Mouse (Mus musculus) small intestine, adult 2 months (tissue): ENCODE measurements around the gene Utp14a. TPM values are rescaled to one million over a fixed set of nuclear protein-coding genes. Genes with fewer than 3 reads are reported as not detected.

Experiments
- H3K27ac ChIP-seq: fragments of 200-500 bp; 2 replicates; pipeline ENCODE4 v1.5.1; 2012; ENCODE audit warnings: low read depth, low read length, control low read depth, inconsistent platforms; ENCODE audit not compliant: insufficient read depth
- H3K27me3 ChIP-seq: fragments of 200-500 bp; 2 replicates; pipeline ENCODE4 v1.6.1; 2012; ENCODE audit warnings: mild to moderate bottlenecking, moderate library complexity, low read length, inconsistent platforms; ENCODE audit not compliant: control insufficient read depth, insufficient read depth
- H3K36me3 ChIP-seq: fragments of 200-500 bp; 2 replicates; pipeline ENCODE4 v1.6.1; 2012; ENCODE audit warnings: mild to moderate bottlenecking, low read length, control low read depth, inconsistent platforms; ENCODE audit not compliant: control insufficient read depth, insufficient read depth
- H3K4me1 ChIP-seq: fragments of 200-500 bp; 2 replicates; pipeline ENCODE4 v1.6.1; 2012; ENCODE audit warnings: low read length, inconsistent platforms, mixed read lengths; ENCODE audit not compliant: control insufficient read depth, insufficient read depth, insufficient read length
- H3K4me3 ChIP-seq: fragments of 200-500 bp; 2 replicates; pipeline ENCODE4 v1.5.1; 2012; ENCODE audit warnings: low read depth, mild to moderate bottlenecking, control low read depth, inconsistent platforms, low read length, moderate library complexity
- CTCF ChIP-seq: fragments of 200-500 bp; IDR thresholded peaks from 2 replicates; pipeline ENCODE4 v1.5.1; 2012; ENCODE audit warnings: low read depth, mild to moderate bottlenecking, control low read depth, inconsistent platforms, low read length, moderate library complexity, mixed read lengths; ENCODE audit not compliant: insufficient replicate concordance, insufficient read length; ENCODE audit errors: extremely low read depth
- POLR2A ChIP-seq: fragments of 200-500 bp; IDR thresholded peaks from 2 replicates; pipeline ENCODE4 v1.6.1; 2012; ENCODE audit warnings: low read depth, mild to moderate bottlenecking, control low read depth, inconsistent platforms, low read length, moderate library complexity
- WGBS: fragments of 180-500 bp; shearing (Covaris S2); methylation state at CpG from one replicate; pipeline ENCODE4 v1.1.7; 2018; 5-methylcytosine and 5-hydroxymethylcytosine counted together
- polyA plus RNA-seq: library from polyadenylated mRNA; depleted of rRNA; stranded (reverse); fragments of >200 nt; gene quantifications from 2 replicates; pipeline ENCODE4 v1.2.3, GENCODE M21; 2012; rRNA removed

Utp14a gene
- polyA plus RNA-seq, 1 experiment: 0.56 TPM

DNA sequence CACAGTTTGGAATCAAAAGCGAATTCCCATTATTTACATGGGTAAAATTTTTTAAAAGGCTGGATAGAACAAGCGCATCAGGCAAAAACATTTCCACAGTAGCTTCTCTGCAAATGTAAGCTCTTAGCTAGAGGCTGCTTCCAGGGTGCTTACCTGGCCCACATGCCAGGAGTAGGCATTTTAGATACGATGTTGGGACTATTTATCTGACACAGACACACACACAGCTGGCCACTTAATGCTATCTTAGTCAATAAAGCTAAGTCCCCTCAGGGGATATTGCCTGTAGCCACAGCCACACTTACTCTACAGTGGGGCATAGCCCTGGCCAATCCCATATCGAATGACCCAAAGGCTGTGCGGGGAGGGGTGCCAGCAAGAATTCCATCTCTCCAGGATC lies 55.1 kb downstream of the Utp14a start:
- WGBS: 88% methylated on average over 5 of the region's 5 CpGs
- TF ChIP-seq CTCF: no peak
- TF ChIP-seq POLR2A: no peak
- no peak overlapping the region for H3K27ac ChIP-seq

DNA sequence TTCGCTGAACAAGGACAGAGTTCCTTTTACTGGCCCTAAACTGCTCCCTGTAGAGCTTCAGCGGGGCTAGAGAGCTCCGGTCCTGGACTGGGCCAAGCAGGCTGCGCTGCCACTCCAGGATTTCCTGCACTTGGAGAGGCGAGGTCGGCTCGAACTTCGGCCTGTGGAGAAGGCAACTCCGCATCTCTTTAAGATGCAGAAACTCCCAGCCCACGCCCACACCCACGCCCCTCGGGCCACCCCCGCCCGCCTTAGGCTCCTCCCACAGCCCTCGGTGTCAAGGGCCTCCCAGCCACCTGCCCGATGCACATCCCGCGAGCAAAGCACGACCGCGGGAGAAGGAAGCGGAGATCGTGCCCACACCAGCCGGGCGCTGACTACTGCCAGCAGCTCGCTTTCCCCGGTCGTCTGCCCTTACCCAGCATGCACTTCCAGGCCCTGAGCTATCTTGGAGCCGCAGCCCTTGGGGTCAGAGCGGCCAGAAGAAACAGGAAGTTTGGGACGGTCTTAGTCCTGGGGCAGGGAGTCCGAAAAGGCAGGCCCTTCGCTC lies 57.9 kb downstream of the Utp14a start:
- peak overlapping the region; percentile 68 for H3K4me3 ChIP-seq
- H3K36me3 ChIP-seq: no peaks in the 10 kb centered on the region
- H3K4me1 ChIP-seq: peaks cover 8% of the 10 kb centered on the region; the same call in 1 of the 2 replicates
- 11% methylated on average over 33 of the region's 33 CpGs for WGBS
- TF ChIP-seq CTCF (no peak), POLR2A (no peak; the same call in 1 of the 2 replicates)
- peak overlapping the region; percentile 69 for H3K27ac ChIP-seq
- H3K27me3 ChIP-seq: no peaks in the 10 kb centered on the region

More for the DNA sequence above, 55.1 kb downstream of the Utp14a start:
- Histone ChIP-seq H3K36me3 (no peaks in the 10 kb centered on the region), H3K4me3 (no peak overlapping the region), H3K4me1 (no peaks in the 10 kb centered on the region), H3K27me3 (no peaks in the 10 kb centered on the region)

DNA sequence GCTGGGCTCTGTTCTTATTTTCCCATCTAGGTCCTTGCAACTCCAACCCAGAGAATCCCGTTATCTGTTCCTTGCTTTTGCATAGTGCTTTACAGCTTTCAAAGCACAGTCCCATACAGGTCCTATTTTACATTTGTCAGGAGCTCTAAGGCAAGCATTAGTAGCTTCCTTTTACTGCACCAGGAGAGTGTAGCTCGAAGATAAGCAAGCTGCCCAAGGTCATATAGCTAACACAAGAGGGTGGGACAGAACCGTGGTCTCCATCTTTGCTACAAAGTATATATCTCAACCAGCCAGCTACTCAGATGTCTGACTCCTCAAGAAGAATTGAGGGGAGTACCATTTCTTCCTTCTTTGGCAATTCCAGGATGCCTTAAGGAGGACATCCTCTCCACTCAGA lies 60.8 kb downstream of the Utp14a start:
- no peaks in the 10 kb centered on the region for H3K36me3 ChIP-seq
- no peak overlapping the region for H3K4me3 ChIP-seq
- no peak overlapping the region for H3K27ac ChIP-seq
- WGBS: 40% methylated on average over 3 of the region's 3 CpGs
- TF ChIP-seq CTCF (no peak), POLR2A (no peak)
- peaks cover 8% of the 10 kb centered on the region; the same call in 1 of the 2 replicates for H3K4me1 ChIP-seq
- H3K27me3 ChIP-seq: no peaks in the 10 kb centered on the region

DNA sequence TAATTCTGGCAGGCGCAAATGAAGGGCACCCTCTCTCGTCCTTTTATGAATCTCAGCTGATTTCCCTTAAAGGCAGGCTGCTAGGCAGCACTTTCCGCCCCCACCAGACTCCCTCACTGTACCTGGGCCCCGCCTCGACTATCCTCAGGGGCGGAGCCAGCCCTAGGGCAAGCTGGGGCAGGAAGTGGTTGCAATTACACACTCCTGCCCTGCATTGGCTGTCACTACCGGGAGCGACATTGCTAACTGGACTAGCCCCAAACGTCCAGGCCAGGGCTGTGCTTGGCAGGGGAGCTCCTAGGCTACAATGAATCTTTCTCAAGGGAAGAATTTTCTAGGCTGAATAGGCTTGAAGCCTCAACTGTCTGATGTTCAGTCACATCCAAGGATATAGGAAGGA lies 61.5 kb downstream of the Utp14a start:
- Histone ChIP-seq H3K27ac (peak overlapping the region; percentile 17; the same call in 1 of the 2 replicates), H3K4me1 (peaks cover 8% of the 10 kb centered on the region; the same call in 1 of the 2 replicates), H3K4me3 (no peak overlapping the region), H3K36me3 (no peaks in the 10 kb centered on the region), H3K27me3 (no peaks in the 10 kb centered on the region)
- WGBS: 14% methylated on average over 9 of the region's 9 CpGs
- no peak for TF ChIP-seq POLR2A
- TF ChIP-seq CTCF: no peak

Other genes with a start within 250 kb of the Utp14a start
- 0.74 and 0.79 TPM in 2 replicates for gene Apln, start 222.0 kb upstream of the Utp14a start, polyA plus RNA-seq
- gene Xpnpep2, start 148.1 kb upstream of the Utp14a start, polyA plus RNA-seq: 8.0 and 170 TPM in 2 replicates
- gene Sash3, start 110.4 kb upstream of the Utp14a start, polyA plus RNA-seq: 4.2 and 6.6 TPM in 2 replicates
- 17.2 and 36.2 TPM in 2 replicates for gene Zdhhc9, start 48.0 kb upstream of the Utp14a start, polyA plus RNA-seq
- gene Bcorl1, start 84.5 kb downstream of the Utp14a start, polyA plus RNA-seq: 4.4 and 6.8 TPM in 2 replicates
- 12.3 and 36.8 TPM in 2 replicates for gene Elf4, start 206.3 kb downstream of the Utp14a start, polyA plus RNA-seq